Mouse (Mus musculus) intestine, embryonic 16.5 days (tissue): ENCODE measurements around the gene Eif4enif1. TPM values are rescaled to one million over a fixed set of nuclear protein-coding genes. Genes with fewer than 3 reads are reported as not detected.
"Not testable (repeated sequence)": the region's sequence is repeated elsewhere in the genome, so short reads cannot be mapped to it uniquely, and the experiment has no call there.

Experiments
- ATAC-seq: fragments of 200-750 bp; cut with Nextera tagmentation; 2 replicates; pipeline ENCODE4 v1.8.0; 2017; ENCODE audit warnings: moderate TSS enrichment, moderate library complexity
- H3K27ac ChIP-seq: fragments of 300-500 bp; sonication (generic); 2 replicates; pipeline ENCODE4 v1.5.1; 2014; ENCODE audit warnings: mild to moderate bottlenecking, low read length
- H3K27me3 ChIP-seq: fragments of 300-500 bp; sonication (generic); replicated peaks from 2 replicates; pipeline ENCODE4 v1.6.1; 2014; ENCODE audit warnings: low read length, control low read depth, mixed read lengths; ENCODE audit not compliant: control insufficient read depth, insufficient read depth
- H3K36me3 ChIP-seq: fragments of 300-500 bp; sonication (generic); 2 replicates; pipeline ENCODE4 v1.6.1; 2014; ENCODE audit warnings: low read length, control low read depth; ENCODE audit not compliant: control insufficient read depth, insufficient read depth
- H3K4me1 ChIP-seq: fragments of 300-500 bp; sonication (generic); 2 replicates; pipeline ENCODE4 v1.6.1; 2014; ENCODE audit warnings: low read length, control low read depth, mixed read lengths; ENCODE audit not compliant: control insufficient read depth, insufficient read depth
- H3K4me2 ChIP-seq: fragments of 300-500 bp; sonication (generic); 2 replicates; pipeline ENCODE4 v1.6.1; 2014; ENCODE audit warnings: low read depth, low read length, control low read depth
- H3K4me3 ChIP-seq: fragments of 300-500 bp; sonication (generic); 2 replicates; pipeline ENCODE4 v1.5.1; 2014; ENCODE audit warnings: mild to moderate bottlenecking, low read length
- H3K9ac ChIP-seq: fragments of 300-500 bp; sonication (generic); 2 replicates; pipeline ENCODE4 v1.6.1; 2014; ENCODE audit warnings: low read depth, low read length
- H3K9me3 ChIP-seq: fragments of 300-500 bp; sonication (generic); 2 replicates; pipeline ENCODE4 v1.6.1; 2016; ENCODE audit warnings: low read length, control low read depth; ENCODE audit not compliant: control insufficient read depth
- WGBS: fragments of 180-500 bp; shearing (Covaris S2); extraction: QIAGEN DNeasy Blood & Tissue Kit; methylation state at CpG from one replicate; pipeline ENCODE4 v1.1.7; 2014; 5-methylcytosine and 5-hydroxymethylcytosine counted together
- polyA plus RNA-seq: library from polyadenylated mRNA; unstranded; fragments of >200 nt; fragmentation: Nextera tagmentation; extraction: Ambion mirVana; gene quantifications from 2 replicates; pipeline ENCODE4 v1.2.1, GENCODE M21; 2015

Gene Eif4enif1
- polyA plus RNA-seq, 1 experiment from 2014 or later = 32.4 TPM

DNA sequence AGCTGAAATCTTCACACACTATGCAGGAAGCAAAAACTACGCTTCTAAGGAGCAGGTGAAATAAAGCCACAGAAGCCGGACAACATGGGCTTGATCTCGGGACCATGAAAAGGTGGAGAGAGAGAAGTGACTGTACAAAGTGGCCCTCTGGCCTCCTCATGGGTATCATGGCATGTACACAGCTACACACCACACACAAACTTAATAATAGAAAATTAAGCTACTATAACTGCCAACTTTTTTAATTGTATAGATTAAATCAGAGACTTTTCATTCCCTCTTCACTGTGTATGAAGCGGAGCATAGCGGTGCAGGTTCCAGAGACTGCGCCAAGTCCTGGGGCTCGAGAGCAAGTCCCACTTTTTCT lies 22.5 kb upstream of the Eif4enif1 start:
- not testable (repeated sequence) for H3K27me3 ChIP-seq, H3K9ac ChIP-seq, H3K4me3 ChIP-seq, ATAC-seq, H3K9me3 ChIP-seq, H3K27ac ChIP-seq, H3K4me2 ChIP-seq, H3K4me1 ChIP-seq, H3K36me3 ChIP-seq
- 88% methylated on average over 7 of the region's 7 CpGs for WGBS

- H3K4me1 ChIP-seq, H3K4me2 ChIP-seq, ATAC-seq, H3K27ac ChIP-seq, H3K9me3 ChIP-seq, H3K9ac ChIP-seq, H3K27me3 ChIP-seq, H3K4me3 ChIP-seq, H3K36me3 ChIP-seq: not testable (repeated sequence)
- 76% methylated on average over 6 of the region's 6 CpGs for WGBS
Observed at GRCm38 (mm10) chr11:3180510-3181160, 21.6 kb upstream of the Eif4enif1 start.

DNA sequence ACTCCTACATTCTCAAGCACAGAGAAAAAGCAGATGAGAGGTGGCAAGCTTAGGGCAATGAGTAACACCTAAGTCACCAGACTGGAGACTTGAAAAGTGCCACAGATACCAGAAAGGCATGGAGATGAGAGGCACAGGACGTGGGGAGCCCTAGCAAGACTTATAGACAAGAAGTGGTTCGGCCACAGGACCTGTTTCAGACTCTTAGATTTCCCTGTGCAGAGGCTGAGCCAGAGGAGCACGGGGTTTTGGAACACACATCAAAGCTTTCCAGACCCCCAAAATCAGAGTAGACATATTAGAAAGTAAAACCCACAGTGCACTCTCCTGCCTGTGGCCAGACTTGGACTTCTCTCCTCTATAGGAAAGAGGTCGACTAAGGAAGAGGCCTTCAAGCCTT lies 20.9 kb upstream of the Eif4enif1 start:
- WGBS = 61% methylated on average over 4 of the region's 4 CpGs
- not testable (repeated sequence) for H3K4me2 ChIP-seq, H3K27ac ChIP-seq

DNA sequence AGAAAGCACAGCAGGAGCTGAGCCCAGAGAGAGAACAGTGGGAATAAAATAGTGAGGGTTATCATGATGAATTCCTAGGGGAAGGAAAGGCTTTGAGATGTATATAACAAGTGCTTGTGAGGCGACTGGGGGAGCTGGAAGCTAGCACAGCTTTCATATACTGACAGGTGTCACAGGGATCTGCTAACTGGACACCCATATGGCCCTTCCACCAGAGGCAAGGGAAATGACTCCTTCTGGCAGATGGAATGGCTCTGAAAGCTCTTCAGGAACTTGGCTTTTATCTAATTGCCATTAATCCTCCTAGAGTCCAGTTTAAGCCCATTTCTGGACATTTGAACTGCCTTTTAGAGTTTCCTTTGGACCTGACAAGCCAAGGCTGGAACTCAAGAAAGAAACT lies 20.2 kb upstream of the Eif4enif1 start:
- not testable (repeated sequence) for H3K27me3 ChIP-seq, H3K36me3 ChIP-seq, H3K4me2 ChIP-seq, H3K27ac ChIP-seq, H3K9ac ChIP-seq, H3K4me3 ChIP-seq, H3K4me1 ChIP-seq, ATAC-seq, H3K9me3 ChIP-seq
- WGBS = 64% methylated on average over 1 of the region's 1 CpGs

More for the DNA sequence above, 20.9 kb upstream of the Eif4enif1 start:
- not testable (repeated sequence) for H3K9ac ChIP-seq, H3K27me3 ChIP-seq, H3K36me3 ChIP-seq, ATAC-seq, H3K4me3 ChIP-seq, H3K9me3 ChIP-seq, H3K4me1 ChIP-seq

- whole genome bisulfite sequencing = 73% methylated on average over 1 of the region's 1 CpGs
- not testable (repeated sequence) for ATAC-seq
Observed at GRCm38 (mm10) chr11:3182707-3183106, 19.5 kb upstream of the Eif4enif1 start.

DNA sequence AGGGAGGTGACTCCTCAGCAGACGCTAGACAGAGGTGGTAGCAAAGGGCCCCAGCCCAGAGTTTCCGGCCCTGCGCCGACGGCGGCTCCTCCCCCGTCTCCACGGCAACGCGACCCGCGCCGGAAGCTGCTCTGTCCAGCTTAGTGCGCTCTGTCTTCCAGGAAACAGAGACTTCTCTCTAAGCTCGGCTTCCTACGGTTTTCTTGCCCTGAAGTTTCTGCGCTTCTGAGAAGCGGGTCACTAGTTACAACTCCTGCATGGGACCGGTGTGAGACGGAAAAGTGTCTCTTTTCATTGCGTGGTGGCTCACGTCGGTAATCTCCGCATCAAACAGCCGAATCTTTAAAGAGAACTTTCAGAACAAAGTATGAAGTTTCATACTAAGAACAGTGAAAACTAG lies 8.8 kb upstream of the Eif4enif1 start, which contains the start of gene Sfi1:
Sfi1 (minus strand) TSS at position 101 of the 400 bp plus-strand sequence.
- no peak within 1 kb of the TSS for H3K4me2 ChIP-seq
- H3K9ac ChIP-seq = no peak within 1 kb of the TSS
- H3K36me3 ChIP-seq = no peaks in the 10 kb centered on the region
- no peak within 1 kb of the TSS for H3K4me3 ChIP-seq
- no peak within 1 kb of the TSS for H3K27ac ChIP-seq
- H3K9me3 ChIP-seq = no peaks in the 10 kb centered on the region
- 86% methylated on average over 25 of the region's 25 CpGs for WGBS
- ATAC-seq = no peak
- H3K27me3 ChIP-seq = no peaks in the 10 kb centered on the region
- no peaks in the 10 kb centered on the region for H3K4me1 ChIP-seq

More at GRCm38 (mm10) chr11:3182707-3183106, 19.5 kb upstream of the Eif4enif1 start:
- not testable (repeated sequence) for H3K9me3 ChIP-seq, H3K36me3 ChIP-seq, H3K4me1 ChIP-seq, H3K9ac ChIP-seq, H3K27me3 ChIP-seq, H3K4me2 ChIP-seq, H3K27ac ChIP-seq, H3K4me3 ChIP-seq

DNA sequence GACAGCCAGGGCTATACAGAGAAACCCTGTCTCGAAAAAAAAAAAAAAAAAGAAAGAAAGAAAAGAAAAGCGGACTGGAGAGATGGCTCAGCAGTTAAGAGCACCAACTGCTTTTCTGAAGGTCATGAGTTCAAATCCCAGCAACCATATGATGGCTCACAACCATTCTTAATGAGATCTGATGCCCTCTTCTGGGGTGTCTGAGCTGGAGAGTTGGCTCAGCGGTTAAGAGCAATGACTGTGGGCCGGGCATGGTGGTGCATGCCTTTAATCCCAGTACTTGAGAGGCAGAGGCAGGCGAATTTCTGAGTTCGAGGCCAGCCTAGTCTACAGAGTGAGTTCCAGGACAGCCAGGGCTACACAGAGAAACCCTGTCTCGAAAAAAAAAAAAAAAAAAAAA lies 1.6 kb upstream of the Eif4enif1 start:
- H3K27me3 ChIP-seq = not testable (repeated sequence)
- 96% methylated on average over 6 of the region's 7 CpGs for WGBS

DNA sequence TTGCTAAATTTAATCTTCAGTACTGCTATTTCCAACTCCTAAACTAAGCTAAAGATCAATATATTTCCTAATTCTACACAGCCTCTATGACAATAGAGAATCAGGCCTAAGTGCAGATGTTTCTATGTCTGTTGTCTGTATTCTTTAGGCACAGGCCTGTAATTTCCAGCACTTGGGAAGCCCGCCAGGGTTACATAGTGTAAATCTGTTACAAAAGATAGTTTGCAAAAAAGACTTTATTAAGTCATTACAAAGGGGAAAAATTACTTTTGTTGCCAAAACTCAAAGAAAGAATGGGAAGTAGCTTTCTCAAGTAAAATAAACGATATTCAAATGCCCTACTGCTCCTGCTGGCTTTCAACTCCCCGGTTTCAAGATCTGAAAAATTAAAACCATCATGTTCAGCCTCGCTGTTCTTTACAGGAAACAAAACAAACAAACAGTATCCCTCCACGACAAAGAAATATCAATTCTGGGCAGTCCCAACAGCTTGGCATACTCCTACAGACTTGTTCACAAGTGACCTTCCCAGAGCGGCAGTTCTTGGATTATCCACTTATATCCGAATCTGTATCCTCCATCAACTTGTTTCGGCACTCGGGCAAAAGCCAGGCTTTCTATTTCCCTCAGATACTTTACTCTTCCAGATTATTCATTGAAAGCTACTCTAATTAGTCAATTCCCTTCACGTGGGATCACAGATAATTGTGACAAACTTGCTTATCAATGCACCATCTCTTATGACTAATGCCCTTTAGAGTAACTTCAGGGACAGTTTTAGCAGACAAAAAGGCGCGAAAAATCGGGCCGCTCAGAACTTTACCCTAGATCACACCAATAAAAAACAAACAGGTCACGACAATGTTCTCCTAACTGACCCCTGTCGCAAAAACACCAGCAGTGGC lies 614 bp upstream of the Eif4enif1 start:
- no peak for ATAC-seq
- H3K4me2 ChIP-seq = peak overlapping the region; percentile 6
- no peaks in the 10 kb centered on the region for H3K4me1 ChIP-seq
- H3K9me3 ChIP-seq = no peaks in the 10 kb centered on the region
- H3K27ac ChIP-seq = no peak overlapping the region
- no peaks in the 10 kb centered on the region for H3K36me3 ChIP-seq
- H3K9ac ChIP-seq = peak overlapping the region; percentile 42
- peak overlapping the region; percentile 46 for H3K4me3 ChIP-seq
- WGBS = 5% methylated on average over 16 of the region's 16 CpGs
- H3K27me3 ChIP-seq = no peaks in the 10 kb centered on the region

More for the DNA sequence above, 1.6 kb upstream of the Eif4enif1 start:
- ATAC-seq, H3K4me1 ChIP-seq, H3K9ac ChIP-seq, H3K9me3 ChIP-seq, H3K4me3 ChIP-seq, H3K4me2 ChIP-seq, H3K36me3 ChIP-seq, H3K27ac ChIP-seq: not testable (repeated sequence)

DNA sequence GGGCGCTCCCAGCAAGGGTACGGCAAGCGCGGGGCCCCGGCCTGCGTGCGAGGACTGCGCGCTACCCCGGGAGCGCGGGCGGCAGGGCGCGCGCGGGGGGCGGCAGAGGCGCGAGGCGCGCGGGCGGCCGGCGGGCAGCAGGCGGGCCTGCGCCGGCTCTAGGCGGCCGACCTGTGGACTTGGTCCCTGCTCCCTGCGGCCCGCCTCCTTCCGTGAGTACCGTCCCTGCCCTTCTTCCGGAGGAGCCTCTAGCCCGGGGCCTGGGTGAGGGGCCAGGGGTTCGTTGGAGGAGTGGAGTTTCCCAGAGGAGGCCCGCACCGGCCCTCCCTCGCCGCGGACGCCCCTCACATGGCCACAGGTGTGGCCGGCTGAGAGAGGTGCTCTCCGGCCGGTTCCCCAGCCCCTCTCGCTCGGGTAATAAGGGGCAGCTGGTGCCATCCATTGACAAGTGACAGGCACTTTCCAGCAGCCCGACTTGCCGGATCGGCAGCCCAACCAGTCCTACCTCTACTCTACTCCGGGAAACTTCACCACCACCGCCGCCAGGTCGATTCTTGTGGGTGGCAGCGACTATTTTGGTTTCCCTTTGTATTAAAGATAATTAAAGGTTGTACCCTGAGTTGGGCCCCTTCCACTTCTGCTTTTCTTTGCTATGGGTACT lies 719 bp downstream of the Eif4enif1 start:
- H3K9me3 ChIP-seq = no peaks in the 10 kb centered on the region
- H3K27me3 ChIP-seq = no peaks in the 10 kb centered on the region
- peak overlapping the region; percentile 46 for H3K4me3 ChIP-seq
- H3K4me1 ChIP-seq = no peaks in the 10 kb centered on the region
- peak overlapping the region; percentile 53 for H3K9ac ChIP-seq
- H3K4me2 ChIP-seq = peak overlapping the region; percentile 11
- peak; percentile 82 for ATAC-seq
- no peaks in the 10 kb centered on the region for H3K36me3 ChIP-seq
- 2% methylated on average over 40 of the region's 57 CpGs for WGBS
- H3K27ac ChIP-seq = peak overlapping the region; percentile 21
